Mouse (Mus musculus) testis, postnatal 10 days (tissue): ENCODE data around the gene Rbsn.

Experiments used
- DNase-seq: peaks from one replicate; pipeline ENCODE4 v3.0.0; 2021; ENCODE audit warnings: low spot score

Gene Rbsn

GRCm38 (mm10) chr6:92176450-92176849 lies 38.3 kb downstream of the Rbsn start:
- no peak for DNase-seq

DNA sequence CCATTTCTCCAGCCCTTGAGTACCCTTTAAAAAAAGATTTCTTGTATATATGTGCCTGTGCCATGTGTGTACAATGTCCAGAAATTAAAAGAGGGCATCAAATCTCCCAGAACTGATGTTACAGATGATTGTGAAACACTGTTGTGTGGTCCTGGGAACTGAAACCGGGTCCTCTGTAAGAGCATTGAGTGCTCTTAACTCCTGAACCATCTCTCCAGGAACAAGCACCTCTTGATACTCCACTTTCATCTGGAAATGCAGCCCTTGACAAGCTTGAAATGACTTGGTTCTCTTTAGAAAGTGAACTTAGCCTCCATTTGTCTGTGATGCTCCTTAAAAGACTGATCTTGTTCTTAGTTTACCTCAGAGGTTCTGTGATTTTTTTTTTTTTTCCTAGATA lies 52.0 kb downstream of the Rbsn start:
- DNase-seq, result no peak

DNA sequence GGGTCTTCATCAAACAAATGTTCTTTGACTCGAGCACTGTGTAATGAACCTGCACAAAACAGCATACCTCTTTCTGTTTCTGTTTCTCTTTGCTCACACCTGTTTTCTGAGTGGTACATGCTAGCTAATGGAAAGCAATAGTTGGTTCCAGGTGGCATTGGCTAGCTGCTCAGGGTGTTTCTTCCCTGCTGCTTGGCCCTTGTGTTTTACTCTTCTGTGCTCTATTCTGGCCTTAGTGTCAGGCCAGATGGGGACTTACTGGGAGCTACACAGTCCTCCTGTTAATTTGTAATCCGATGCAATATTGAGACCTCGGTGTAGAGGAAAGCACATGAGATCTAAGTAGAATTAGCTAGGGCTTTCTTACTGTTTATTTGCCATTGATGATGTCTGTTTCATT lies 55.9 kb downstream of the Rbsn start:
- DNase-seq, result peak; percentile 5

- peak; percentile 7 for DNase-seq
Observed at GRCm38 (mm10) chr6:92153774-92154173, 61.0 kb downstream of the Rbsn start.

DNA sequence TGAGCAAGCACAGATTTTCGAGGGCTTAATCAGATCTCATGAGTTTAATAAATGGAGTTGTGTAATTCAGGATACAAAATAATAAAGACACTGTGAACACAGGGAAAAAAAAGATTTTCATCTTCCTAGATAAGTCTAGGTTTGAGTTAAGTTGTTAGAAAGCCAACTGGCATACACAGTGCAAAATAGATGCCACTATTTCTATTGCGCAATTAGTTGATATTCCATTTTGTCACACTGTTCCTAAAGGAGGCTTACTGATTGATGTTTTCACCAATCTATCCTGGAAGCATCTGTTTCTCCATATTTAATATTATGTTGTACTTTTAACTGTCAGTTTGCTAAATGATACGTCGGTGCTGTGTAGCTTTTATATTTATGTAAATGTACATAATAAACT lies 68.8 kb downstream of the Rbsn start:
- DNase-seq, result no peak
